Mouse (Mus musculus) hindbrain, embryonic 11.5 days (tissue): ENCODE results near the gene Tmem209. TPM values are rescaled to one million over a fixed set of nuclear protein-coding genes. Genes with fewer than 3 reads are reported as not detected.

Source experiments
- ATAC-seq: fragments of 200-750 bp; cut with Nextera tagmentation; 2 replicates; pipeline ENCODE4 v1.8.0; 2017; ENCODE audit warnings: mild to moderate bottlenecking, moderate TSS enrichment, moderate library complexity; ENCODE audit not compliant: low FRiP score
- DNase-seq: peaks from one replicate; pipeline ENCODE4 v3.0.0-alpha.2; 2015; ENCODE audit warnings: low spot score
- H3K27ac ChIP-seq: fragments of 300-500 bp; sonication (generic); 2 replicates; pipeline ENCODE4 v1.5.1; 2014; ENCODE audit warnings: mild to moderate bottlenecking, low read depth, low read length
- H3K27me3 ChIP-seq: fragments of 300-500 bp; sonication (generic); 2 replicates; pipeline ENCODE4 v1.6.1; 2014; ENCODE audit warnings: mild to moderate bottlenecking, low read length, moderate library complexity, mixed read lengths; ENCODE audit not compliant: control insufficient read depth, insufficient read depth
- H3K36me3 ChIP-seq: fragments of 300-500 bp; sonication (generic); 2 replicates; pipeline ENCODE4 v1.6.1; 2014; ENCODE audit warnings: mild to moderate bottlenecking, low read length, moderate library complexity, mixed read lengths; ENCODE audit not compliant: control insufficient read depth, insufficient read depth
- H3K4me1 ChIP-seq: fragments of 300-500 bp; sonication (generic); replicated peaks from 2 replicates; pipeline ENCODE4 v1.6.1; 2014; ENCODE audit warnings: low read length, mixed read lengths; ENCODE audit not compliant: control insufficient read depth, insufficient read depth
- H3K4me2 ChIP-seq: fragments of 300-500 bp; sonication (generic); replicated peaks from 2 replicates; pipeline ENCODE4 v1.6.1; 2014; ENCODE audit warnings: mild to moderate bottlenecking, low read depth, low read length
- H3K4me3 ChIP-seq: fragments of 300-500 bp; sonication (generic); 2 replicates; pipeline ENCODE4 v1.5.1; 2014; ENCODE audit warnings: low read depth, low read length
- H3K9ac ChIP-seq: fragments of 300-500 bp; sonication (generic); 2 replicates; pipeline ENCODE4 v1.6.1; 2014; ENCODE audit warnings: low read depth, low read length
- H3K9me3 ChIP-seq: fragments of 300-500 bp; sonication (generic); 2 replicates; pipeline ENCODE4 v1.6.1; 2016; ENCODE audit warnings: low read length; ENCODE audit not compliant: control insufficient read depth
- WGBS: fragments of 180-500 bp; shearing (Covaris S2); extraction: QIAGEN DNeasy Blood & Tissue Kit; methylation state at CpG from one replicate; pipeline ENCODE4 v1.1.7; 2014; 5-methylcytosine and 5-hydroxymethylcytosine counted together
- polyA plus RNA-seq: library from polyadenylated mRNA; unstranded; fragments of >200 nt; fragmentation: Nextera tagmentation; extraction: Ambion mirVana; gene quantifications from 2 replicates; pipeline ENCODE4 v1.2.1, GENCODE M21; 2014

The Tmem209 gene
- polyA plus RNA-seq, 1 experiment from 2014 or later, result 47.9 TPM

DNA sequence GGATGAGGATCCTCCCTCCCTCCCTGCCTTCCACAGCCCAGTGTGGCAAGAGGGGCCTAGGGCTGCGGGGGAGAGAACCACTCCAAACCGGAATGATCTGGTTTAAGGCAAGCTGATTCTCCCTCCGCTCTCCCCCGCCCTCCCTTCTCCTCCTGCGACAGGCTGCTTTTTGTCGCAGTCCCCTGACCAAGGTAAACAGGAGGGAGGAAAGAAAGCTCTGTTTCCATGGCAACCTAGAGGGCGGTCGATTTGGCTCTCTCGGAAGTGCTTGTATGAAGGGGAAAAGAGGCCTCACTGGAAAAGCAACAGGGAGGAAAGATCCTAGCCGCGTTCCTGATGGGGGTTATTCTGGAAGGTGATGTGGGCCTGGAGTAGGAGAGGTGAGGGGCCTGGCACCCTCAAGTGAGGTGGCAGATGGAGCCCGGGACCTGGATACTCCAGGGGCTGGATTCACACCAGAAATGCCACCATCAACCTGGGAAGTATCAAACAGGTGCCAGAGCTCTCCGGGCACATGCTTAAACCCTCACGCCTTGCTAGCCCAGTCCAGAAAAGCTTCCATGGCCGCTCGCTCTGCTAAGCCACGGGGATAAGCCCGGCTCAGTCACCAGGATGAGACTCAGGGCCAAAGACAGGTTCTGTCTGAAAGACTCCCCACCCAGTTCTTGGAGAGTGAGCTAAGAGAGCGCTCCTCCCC is 48.7 kb downstream of the Tmem209 start:
- Histone ChIP-seq H3K4me3 (no peak overlapping the region), H3K27me3 (no peaks in the 10 kb centered on the region), H3K36me3 (no peaks in the 10 kb centered on the region), H3K9me3 (no peaks in the 10 kb centered on the region), H3K4me1 (peaks cover 11% of the 10 kb centered on the region), H3K27ac (peak overlapping the region; percentile 89), H3K9ac (peak overlapping the region; percentile 79), H3K4me2 (peak overlapping the region; percentile 66; the same call in 1 of the 2 replicates)
- peak; percentile 89 for DNase-seq
- peak; percentile 91 for ATAC-seq
- 17% methylated on average over 19 of the region's 19 CpGs for WGBS

DNA sequence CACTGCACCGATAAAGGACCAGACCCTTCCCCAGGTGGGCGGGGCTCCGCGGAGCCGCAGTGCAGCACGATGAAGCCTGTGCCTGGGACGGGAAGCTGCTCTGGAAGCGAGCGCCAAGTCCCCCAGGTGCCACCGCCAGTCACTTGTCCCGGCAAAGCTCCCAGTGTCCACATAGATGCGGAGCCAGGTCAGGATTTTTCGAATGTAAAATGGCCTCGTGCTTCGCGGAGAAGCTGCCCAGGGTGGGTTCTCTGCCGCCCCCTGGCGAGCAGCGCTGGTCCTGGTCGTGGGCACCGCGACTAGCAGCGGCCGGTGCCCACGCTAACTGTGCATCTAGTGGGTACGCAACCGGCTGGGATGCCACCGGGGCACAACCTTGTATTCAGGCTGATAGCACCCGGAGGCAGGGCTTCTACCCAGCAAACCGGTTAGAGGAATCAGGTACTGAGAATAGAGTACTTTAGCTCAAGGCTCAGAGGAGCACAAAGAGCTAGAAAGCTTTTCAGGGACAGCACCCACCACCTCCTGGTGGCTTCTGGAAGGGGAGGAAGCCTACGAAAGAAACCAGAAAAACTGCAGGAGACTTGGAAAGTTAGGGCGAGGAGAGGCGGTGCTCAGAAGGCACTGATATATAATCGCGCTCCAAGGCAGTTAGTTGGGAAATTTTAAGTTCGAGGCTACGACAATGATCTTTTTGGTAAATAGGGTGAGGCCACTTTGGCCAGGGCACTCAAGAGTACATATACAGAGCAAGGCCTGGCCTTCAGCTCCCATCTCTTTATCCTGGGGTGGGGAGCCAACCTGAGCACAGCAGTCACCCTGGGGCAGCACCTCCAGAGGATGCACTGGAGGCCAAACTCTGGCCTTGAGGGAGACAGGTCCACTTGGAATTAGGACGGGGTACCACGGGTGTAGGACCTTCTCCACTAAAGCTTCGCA is 49.5 kb downstream of the Tmem209 start:
- H3K4me1 ChIP-seq, result peaks cover 11% of the 10 kb centered on the region
- H3K36me3 ChIP-seq, result peaks cover 2% of the 10 kb centered on the region; the same call in 1 of the 2 replicates
- no peaks in the 10 kb centered on the region for H3K27me3 ChIP-seq
- DNase-seq, result peak; percentile 90
- peak overlapping the region; percentile 40 for H3K4me3 ChIP-seq
- peak overlapping the region; percentile 66 for H3K4me2 ChIP-seq
- peak; percentile 45 for ATAC-seq
- WGBS, result 5% methylated on average over 40 of the region's 40 CpGs
- peak overlapping the region; percentile 89 for H3K27ac ChIP-seq
- peak overlapping the region; percentile 79 for H3K9ac ChIP-seq
- no peaks in the 10 kb centered on the region for H3K9me3 ChIP-seq

DNA sequence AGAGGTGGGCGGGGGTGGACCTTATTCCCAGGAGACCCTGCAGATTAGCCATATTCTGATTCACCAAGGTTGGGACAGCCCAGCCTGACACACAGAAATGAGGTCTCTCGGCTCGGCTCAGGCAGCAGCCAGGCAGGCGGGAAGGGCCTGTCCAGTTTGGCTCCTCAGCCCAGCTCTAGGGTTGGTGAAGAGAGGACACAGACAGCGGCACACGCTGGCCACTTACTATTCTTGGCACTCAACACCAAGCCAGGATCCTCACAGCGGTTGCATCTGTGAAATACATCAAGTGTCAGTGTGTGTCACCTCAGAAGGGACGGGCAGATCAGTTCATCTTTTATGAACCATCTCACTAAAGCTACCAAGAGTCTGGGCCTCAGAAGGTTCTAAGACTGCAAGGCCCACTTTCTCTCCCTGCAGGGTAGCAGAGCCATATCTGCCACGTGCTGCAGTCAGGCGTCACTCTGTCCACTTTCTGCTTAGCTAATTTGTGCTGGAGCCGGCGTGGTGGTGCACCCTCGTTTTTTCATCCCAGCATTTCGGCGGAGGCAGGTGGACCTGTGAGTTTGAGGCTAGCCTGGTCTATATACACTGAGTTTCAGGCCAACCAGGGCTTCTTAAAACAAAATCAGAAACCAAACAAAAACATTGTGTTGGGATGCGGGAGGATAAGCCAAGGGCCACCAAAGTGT is 50.4 kb downstream of the Tmem209 start:
- no peaks in the 10 kb centered on the region for H3K27me3 ChIP-seq
- H3K4me2 ChIP-seq, result peak overlapping the region; percentile 66
- H3K9ac ChIP-seq, result peak overlapping the region; percentile 79
- ATAC-seq (no peak), DNase-seq (peak; percentile 20)
- H3K4me3 ChIP-seq, result peak overlapping the region; percentile 40
- no peak overlapping the region; the same call in 1 of the 2 replicates for H3K27ac ChIP-seq
- no peaks in the 10 kb centered on the region for H3K9me3 ChIP-seq
- peaks cover 11% of the 10 kb centered on the region for H3K4me1 ChIP-seq
- H3K36me3 ChIP-seq, result peaks cover 5% of the 10 kb centered on the region; the same call in 1 of the 2 replicates
- WGBS, result 75% methylated on average over 16 of the region's 16 CpGs

DNA sequence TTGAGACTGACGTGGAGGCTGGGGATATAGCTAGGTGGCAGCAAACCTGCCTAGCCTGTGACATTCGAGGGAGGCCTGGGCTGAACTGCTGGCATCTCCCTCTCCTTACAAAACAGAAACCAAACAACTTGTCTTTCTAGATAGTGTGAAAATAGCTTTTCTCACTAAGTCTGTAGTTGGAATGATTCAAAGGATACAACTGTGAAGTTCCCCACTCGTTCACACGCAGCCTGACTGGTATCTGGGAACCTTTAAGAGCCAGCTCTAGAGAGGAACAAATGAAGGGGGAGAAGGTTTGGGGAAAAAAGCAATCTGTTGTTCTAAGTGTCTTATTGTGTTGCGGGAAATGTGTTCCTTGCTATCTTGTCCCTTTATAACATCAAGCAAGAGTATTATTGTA is 51.0 kb downstream of the Tmem209 start:
- H3K27ac ChIP-seq, result no peak overlapping the region
- WGBS, result 86% methylated on average over 5 of the region's 5 CpGs
- H3K9me3 ChIP-seq, result no peaks in the 10 kb centered on the region
- H3K4me1 ChIP-seq, result peaks cover 11% of the 10 kb centered on the region
- H3K4me3 ChIP-seq, result no peak overlapping the region
- no peak for ATAC-seq
- no peaks in the 10 kb centered on the region for H3K27me3 ChIP-seq
- no peak overlapping the region for H3K9ac ChIP-seq
- H3K4me2 ChIP-seq, result no peak overlapping the region
- no peak for DNase-seq
- peaks cover 5% of the 10 kb centered on the region; the same call in 1 of the 2 replicates for H3K36me3 ChIP-seq

DNA sequence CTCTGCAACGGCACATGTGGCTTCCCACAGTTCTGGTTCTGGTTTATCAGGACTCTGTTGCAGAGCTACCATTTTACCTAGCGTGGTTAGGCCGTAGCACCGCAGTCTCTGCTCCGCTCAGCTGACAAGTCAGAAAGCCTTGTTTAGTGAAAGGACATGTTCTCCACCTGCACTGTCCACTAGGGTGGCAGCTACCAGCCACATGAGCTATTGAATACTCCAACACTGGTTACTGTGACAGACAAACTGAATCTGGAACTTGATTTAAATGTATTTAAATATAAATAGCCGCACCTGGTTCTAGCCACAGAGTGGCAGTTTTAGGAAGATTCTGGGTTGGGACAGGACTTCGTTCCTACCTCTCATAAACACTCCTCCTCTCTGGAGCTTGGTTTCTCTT is 52.6 kb downstream of the Tmem209 start:
- Histone ChIP-seq H3K4me1 (peaks cover 11% of the 10 kb centered on the region), H3K9ac (no peak overlapping the region), H3K36me3 (peaks cover 9% of the 10 kb centered on the region; the same call in 1 of the 2 replicates), H3K4me3 (no peak overlapping the region), H3K9me3 (no peaks in the 10 kb centered on the region), H3K27me3 (no peaks in the 10 kb centered on the region), H3K4me2 (no peak overlapping the region), H3K27ac (no peak overlapping the region)
- ATAC-seq, result no peak
- WGBS, result 92% methylated on average over 7 of the region's 7 CpGs
- no peak for DNase-seq

DNA sequence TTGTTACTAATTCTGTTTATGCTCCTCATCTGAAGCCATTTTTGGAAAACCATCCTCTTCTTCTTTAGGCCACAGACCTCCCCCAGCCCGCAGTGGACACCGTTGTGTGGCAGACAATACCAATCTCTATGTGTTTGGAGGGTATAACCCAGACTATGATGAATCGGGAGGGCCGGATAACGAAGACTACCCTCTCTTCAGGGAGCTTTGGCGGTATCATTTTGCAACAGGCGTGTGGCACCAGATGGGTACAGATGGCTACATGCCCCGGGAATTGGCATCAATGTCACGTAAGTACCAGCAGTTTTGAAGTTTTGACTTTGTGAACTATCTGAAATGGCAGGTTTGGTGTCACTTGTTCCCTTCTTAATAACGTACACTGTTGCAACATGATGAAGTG is 70.0 kb downstream of the Tmem209 start:
- Histone ChIP-seq H3K4me1 (no peaks in the 10 kb centered on the region), H3K4me3 (no peak overlapping the region), H3K36me3 (peaks cover 7% of the 10 kb centered on the region; the same call in 1 of the 2 replicates), H3K27ac (no peak overlapping the region), H3K9me3 (no peaks in the 10 kb centered on the region), H3K9ac (no peak overlapping the region), H3K4me2 (no peak overlapping the region), H3K27me3 (no peaks in the 10 kb centered on the region)
- ATAC-seq (no peak), DNase-seq (no peak)
- WGBS, result 96% methylated on average over 10 of the region's 10 CpGs

DNA sequence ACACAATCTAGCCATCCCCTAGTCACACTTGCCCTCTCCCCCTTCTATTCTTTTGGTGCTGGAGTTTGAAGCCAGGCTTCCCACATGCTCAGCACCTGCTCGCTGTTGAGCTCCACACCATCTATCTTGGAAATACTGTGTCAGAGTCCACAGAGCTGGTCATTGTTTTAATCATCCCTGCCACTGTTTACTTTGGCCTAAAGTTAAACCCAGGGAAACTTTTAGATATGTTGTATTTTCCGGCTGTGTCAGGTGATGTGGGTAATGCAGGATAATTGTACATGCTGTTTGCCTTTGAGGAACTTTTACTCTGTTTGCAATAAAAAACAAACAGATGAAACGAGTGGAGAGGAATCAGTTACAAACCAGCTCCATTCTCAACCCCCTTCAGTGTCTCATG is 72.5 kb downstream of the Tmem209 start:
- Histone ChIP-seq H3K9me3 (no peaks in the 10 kb centered on the region), H3K4me3 (no peak overlapping the region), H3K4me1 (no peaks in the 10 kb centered on the region), H3K27me3 (no peaks in the 10 kb centered on the region), H3K4me2 (no peak overlapping the region), H3K27ac (no peak overlapping the region), H3K36me3 (0 out of 2 replicates have a peak, but pooled peaks cover 2% of the 10 kb centered on the region), H3K9ac (no peak overlapping the region)
- DNase-seq (no peak), ATAC-seq (no peak)
- 82% methylated on average over 3 of the region's 3 CpGs for WGBS

DNA sequence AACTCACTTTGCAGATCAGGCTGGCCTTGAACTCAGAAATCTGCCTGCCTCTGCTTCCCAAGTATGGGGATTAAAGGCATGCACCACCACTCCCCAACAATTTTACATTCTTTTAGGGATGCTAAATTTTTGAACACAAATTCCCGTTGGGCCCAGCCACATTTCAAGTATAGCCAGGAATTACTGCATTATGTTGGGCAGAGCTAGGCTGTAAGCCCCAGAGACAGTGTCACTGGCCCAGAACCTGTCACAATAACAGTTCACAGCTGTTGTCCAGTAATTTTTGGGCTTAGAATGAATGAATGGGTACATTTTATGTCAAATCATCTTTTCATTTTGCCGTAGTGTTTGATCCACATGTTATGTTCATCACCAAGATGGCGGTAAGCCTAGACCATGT is 73.1 kb downstream of the Tmem209 start:
- DNase-seq, result no peak
- Histone ChIP-seq H3K4me1 (no peaks in the 10 kb centered on the region), H3K27ac (no peak overlapping the region), H3K9ac (no peak overlapping the region), H3K4me2 (no peak overlapping the region), H3K9me3 (no peaks in the 10 kb centered on the region), H3K27me3 (no peaks in the 10 kb centered on the region), H3K4me3 (no peak overlapping the region), H3K36me3 (0 out of 2 replicates have a peak, but pooled peaks cover 2% of the 10 kb centered on the region)
- 95% methylated on average over 3 of the region's 3 CpGs for WGBS
- no peak for ATAC-seq
